Mouse (Mus musculus) kidney, postnatal 0 days (tissue): ENCODE data around the gene Psmb10. TPM values are rescaled to one million over a fixed set of nuclear protein-coding genes. Genes with fewer than 3 reads are reported as not detected.

Source experiments
- ATAC-seq: fragments of 200-750 bp; cut with Nextera tagmentation; replicated peaks from 2 replicates; pipeline ENCODE4 v1.8.0; 2017; ENCODE audit warnings: low read depth, moderate number of reproducible peaks, moderate TSS enrichment, moderate library complexity; ENCODE audit not compliant: low FRiP score
- DNase-seq: peaks from one replicate; pipeline ENCODE4 v3.0.0-alpha.2; 2016; ENCODE audit warnings: low spot score
- H3K27ac ChIP-seq: fragments of 300-500 bp; sonication (generic); 2 replicates; pipeline ENCODE4 v1.5.1; 2014; ENCODE audit warnings: mild to moderate bottlenecking
- H3K27me3 ChIP-seq: fragments of 300-500 bp; sonication (generic); 2 replicates; pipeline ENCODE4 v1.6.1; 2014; ENCODE audit warnings: low read length, mixed read lengths; ENCODE audit not compliant: insufficient read depth
- H3K36me3 ChIP-seq: fragments of 300-500 bp; sonication (generic); 2 replicates; pipeline ENCODE4 v1.6.1; 2014; ENCODE audit warnings: low read length, mixed read lengths; ENCODE audit not compliant: insufficient read depth
- H3K4me1 ChIP-seq: fragments of 300-500 bp; sonication (generic); replicated peaks from 2 replicates; pipeline ENCODE4 v1.6.1; 2014; ENCODE audit warnings: antibody characterized with exemption, low read length, mixed read lengths; ENCODE audit not compliant: insufficient read depth
- H3K4me2 ChIP-seq: fragments of 300-500 bp; sonication (generic); 2 replicates; pipeline ENCODE4 v1.6.1; 2014; ENCODE audit warnings: mild to moderate bottlenecking, low read length, moderate library complexity, mixed read lengths
- H3K4me3 ChIP-seq: fragments of 300-500 bp; sonication (generic); replicated peaks from 2 replicates; pipeline ENCODE4 v1.5.1; 2014; ENCODE audit warnings: low read depth, low read length
- H3K9ac ChIP-seq: fragments of 300-500 bp; sonication (generic); 2 replicates; pipeline ENCODE4 v1.6.1; 2014; ENCODE audit warnings: low read depth, low read length
- H3K9me3 ChIP-seq: fragments of 300-500 bp; sonication (generic); replicated peaks from 2 replicates; pipeline ENCODE4 v1.6.1; 2016; ENCODE audit warnings: low read length, inconsistent platforms, mixed read lengths
- CTCF ChIP-seq: IDR thresholded peaks from 2 replicates; pipeline ENCODE4 v1.5.1; 2016; ENCODE audit warnings: antibody characterized with exemption, low read depth, mild to moderate bottlenecking, moderate library complexity
- WGBS: fragments of 180-500 bp; shearing (Covaris S2); extraction: QIAGEN DNeasy Blood & Tissue Kit; methylation state at CpG from one replicate; pipeline ENCODE4 v1.1.7; 2014; 5-methylcytosine and 5-hydroxymethylcytosine counted together
- microRNA-seq: library from miRNA; unstranded; fragments of <30 nt; microRNA quantifications from one replicate; pipeline ENCODE4, GENCODE M21; 2016
- polyA plus RNA-seq: library from polyadenylated mRNA; unstranded; fragments of >200 nt; fragmentation: Nextera tagmentation; extraction: Ambion mirVana; gene quantifications from 2 replicates; pipeline ENCODE4 v1.2.1, GENCODE M21; 2015

Gene Psmb10
- polyA plus RNA-seq, 1 experiment from 2014 or later = 63.1 TPM

GRCm38 (mm10) chr8:105889756-105890465 is 48.3 kb downstream of the Psmb10 start:
- Histone ChIP-seq H3K4me2 (no peak overlapping the region), H3K36me3 (peaks cover 65% of the 10 kb centered on the region), H3K27me3 (no peaks in the 10 kb centered on the region), H3K4me1 (no peaks in the 10 kb centered on the region), H3K4me3 (no peak overlapping the region), H3K9me3 (no peaks in the 10 kb centered on the region), H3K9ac (no peak overlapping the region), H3K27ac (no peak overlapping the region)
- TF ChIP-seq CTCF = no peak
- DNase-seq = no peak
- no peak for ATAC-seq
- 95% methylated on average over 12 of the region's 12 CpGs for WGBS

Small RNA genes within 50 kb of the gene (microRNA-seq; reads per million reads assigned to microRNA genes)
- gene Mir7074 = not detected

Other genes starting within 250 kb of the Psmb10 start
- gene Acd, start 237.3 kb downstream of the Psmb10 start, polyA plus RNA-seq = 51.2 and 53.4 TPM in 2 replicates
- 18.7 and 19.6 TPM in 2 replicates for gene Pard6a, start 237.3 kb downstream of the Psmb10 start, polyA plus RNA-seq
- 0.11 TPM in 1 of 2 replicates, not detected in the other for gene 4933405L10Rik, start 230.8 kb downstream of the Psmb10 start, polyA plus RNA-seq
- gene Enkd1, start 230.2 kb downstream of the Psmb10 start, polyA plus RNA-seq = 14.6 and 17.8 TPM in 2 replicates
- 19.2 and 21.0 TPM in 2 replicates for gene Gfod2, start 179.8 kb downstream of the Psmb10 start, polyA plus RNA-seq
- 7.0 and 8.9 TPM in 2 replicates for gene Ranbp10, start 111.1 kb downstream of the Psmb10 start, polyA plus RNA-seq
- gene Tsnaxip1, start 110.7 kb downstream of the Psmb10 start, polyA plus RNA-seq = 0.05 TPM in 1 of 2 replicates, not detected in the other
- 23.4 and 24.9 TPM in 2 replicates for gene Cenpt, start 85.2 kb downstream of the Psmb10 start, polyA plus RNA-seq
- 56.0 and 60.8 TPM in 2 replicates for gene Thap11, start 83.3 kb downstream of the Psmb10 start, polyA plus RNA-seq
- 188 and 192 TPM in 2 replicates for gene Nutf2, start 77.9 kb downstream of the Psmb10 start, polyA plus RNA-seq
- gene Edc4, start 57.6 kb downstream of the Psmb10 start, polyA plus RNA-seq = 27.6 and 30.1 TPM in 2 replicates
- 0.66 TPM in 1 of 2 replicates, not detected in the other for gene Nrn1l, start 44.9 kb downstream of the Psmb10 start, polyA plus RNA-seq
- 30.6 and 33.7 TPM in 2 replicates for gene Pskh1, start 38.0 kb downstream of the Psmb10 start, polyA plus RNA-seq
- gene Ctrl, start 4.6 kb downstream of the Psmb10 start, polyA plus RNA-seq = 0.67 and 0.77 TPM in 2 replicates
- gene Lcat, start 4.9 kb upstream of the Psmb10 start, polyA plus RNA-seq = 0.45 and 0.50 TPM in 2 replicates
- 19.8 and 23.7 TPM in 2 replicates for gene Slc12a4, start 27.7 kb upstream of the Psmb10 start, polyA plus RNA-seq
- not detected in 2 replicates for gene Dpep3, start 41.0 kb upstream of the Psmb10 start, polyA plus RNA-seq
- gene Dus2, start 52.9 kb upstream of the Psmb10 start, polyA plus RNA-seq = 11.7 and 15.5 TPM in 2 replicates
- not detected in 2 replicates for gene Dpep2nb, start 67.5 kb upstream of the Psmb10 start, polyA plus RNA-seq
- 16.1 and 16.9 TPM in 2 replicates for gene Ddx28, start 73.4 kb upstream of the Psmb10 start, polyA plus RNA-seq
- 3.8 and 3.9 TPM in 2 replicates for gene Nfatc3, start 120.4 kb upstream of the Psmb10 start, polyA plus RNA-seq
- 21.0 and 21.2 TPM in 2 replicates for gene Esrp2, start 198.5 kb upstream of the Psmb10 start, polyA plus RNA-seq
- gene Pla2g15, start 212.0 kb upstream of the Psmb10 start, polyA plus RNA-seq = 8.1 and 9.8 TPM in 2 replicates
- 61.0 and 61.6 TPM in 2 replicates for gene Slc7a6, start 230.4 kb upstream of the Psmb10 start, polyA plus RNA-seq